Mouse (Mus musculus) kidney, adult 8-10 months (tissue): ENCODE measurements around the gene Ngef.

Source experiments
- DNase-seq, 2 experiments: peaks; one replicate each; pipeline ENCODE4 v3.0.0; 2022

Ngef gene

DNA sequence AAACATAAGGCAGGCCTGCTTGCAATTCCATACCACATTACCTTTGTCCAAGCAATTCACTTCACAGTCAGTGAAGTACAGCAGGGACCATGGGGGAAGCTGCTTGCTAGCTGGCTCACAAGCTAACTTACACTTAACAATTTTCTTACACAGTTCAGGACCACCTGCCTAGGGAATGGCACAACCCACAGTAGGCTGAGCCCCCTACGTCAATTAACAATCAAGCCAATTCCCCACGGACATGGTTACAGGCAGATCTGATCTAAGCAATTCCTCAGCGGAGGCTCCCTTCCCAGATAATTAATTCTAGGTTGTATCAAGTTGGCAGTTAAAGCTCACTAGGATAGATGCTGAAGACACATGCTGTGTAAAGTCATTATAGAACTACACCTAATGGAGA lies 10.7 kb downstream of the Ngef start:
- DNase-seq: no peak

DNA sequence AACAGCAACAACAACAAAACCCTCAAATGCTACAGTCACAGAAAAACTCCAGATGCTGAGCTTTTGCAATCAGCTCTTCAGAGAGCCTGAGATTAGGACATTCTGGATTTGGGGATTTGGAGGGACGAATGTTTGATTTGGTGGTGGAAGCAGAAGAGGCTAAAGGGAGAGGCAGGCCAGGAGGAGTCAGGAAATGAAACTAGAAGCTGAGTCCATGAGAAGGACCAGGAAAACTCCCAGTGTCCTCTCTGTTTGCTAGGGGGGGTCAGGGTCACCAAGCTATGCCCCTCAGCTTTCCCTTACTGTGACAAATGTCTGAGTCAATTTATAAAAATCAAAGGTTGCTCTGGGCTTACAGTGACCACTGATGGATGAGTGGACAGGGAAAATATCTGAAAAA lies 20.1 kb downstream of the Ngef start:
- no peak for DNase-seq

DNA sequence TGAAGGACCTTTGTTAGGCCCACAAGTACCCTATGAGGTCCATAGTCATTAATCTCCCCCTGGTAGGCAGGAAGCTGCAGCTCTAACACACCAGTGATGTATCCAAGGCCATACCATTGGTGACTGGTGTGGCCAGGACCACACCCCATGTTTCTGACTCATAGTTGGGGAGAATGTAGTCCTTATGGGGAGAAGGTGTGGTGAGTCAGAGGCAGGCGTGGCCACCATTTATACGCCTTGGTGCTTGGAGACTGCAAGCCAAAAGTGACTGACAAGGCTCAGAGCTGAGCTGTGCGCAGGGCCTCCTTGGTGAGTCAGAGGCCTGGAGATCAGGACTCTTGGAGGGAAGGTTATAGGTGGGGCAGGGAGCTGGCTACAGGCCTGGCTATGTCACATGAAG lies 22.7 kb downstream of the Ngef start:
- no peak for DNase-seq

DNA sequence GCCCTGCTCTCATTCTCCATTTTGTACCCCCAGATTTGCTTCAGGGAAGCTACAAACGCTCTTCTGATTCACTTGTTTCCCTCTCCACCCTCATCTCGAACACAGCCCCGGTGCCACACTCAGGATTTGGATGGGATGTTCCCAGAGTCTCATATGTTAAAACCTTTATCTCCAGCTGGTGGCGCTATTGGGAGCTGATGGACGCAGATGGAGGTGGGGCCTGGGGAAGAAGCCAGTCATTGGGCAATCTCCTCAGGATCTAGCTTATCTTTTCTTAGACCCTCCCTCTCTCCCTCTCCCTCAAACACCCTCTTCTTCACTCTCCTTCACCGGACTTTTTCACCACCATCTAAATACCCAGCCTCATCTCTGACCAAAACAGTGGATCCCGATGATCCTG lies 32.1 kb downstream of the Ngef start:
- peak; percentile 29 to 35 for DNase-seq

DNA sequence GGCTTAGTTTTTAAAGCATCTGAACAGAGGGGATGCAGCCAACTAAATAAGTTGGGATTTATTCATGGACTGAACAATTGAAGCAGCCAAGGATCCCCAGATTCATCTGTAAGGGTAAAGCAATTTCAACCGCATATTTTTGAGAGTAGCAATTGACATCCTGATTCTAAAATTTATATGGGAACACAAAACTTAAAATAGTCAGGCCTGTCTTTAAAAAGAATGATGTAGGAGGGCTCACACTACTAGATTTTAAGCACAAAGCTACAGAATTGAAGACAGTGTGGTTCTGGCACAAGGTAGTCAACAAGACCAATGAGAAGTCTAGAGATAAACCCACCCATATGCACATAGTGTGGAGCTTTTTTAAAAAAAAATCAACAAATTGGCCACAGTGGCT lies 36.7 kb downstream of the Ngef start:
- DNase-seq: no peak

DNA sequence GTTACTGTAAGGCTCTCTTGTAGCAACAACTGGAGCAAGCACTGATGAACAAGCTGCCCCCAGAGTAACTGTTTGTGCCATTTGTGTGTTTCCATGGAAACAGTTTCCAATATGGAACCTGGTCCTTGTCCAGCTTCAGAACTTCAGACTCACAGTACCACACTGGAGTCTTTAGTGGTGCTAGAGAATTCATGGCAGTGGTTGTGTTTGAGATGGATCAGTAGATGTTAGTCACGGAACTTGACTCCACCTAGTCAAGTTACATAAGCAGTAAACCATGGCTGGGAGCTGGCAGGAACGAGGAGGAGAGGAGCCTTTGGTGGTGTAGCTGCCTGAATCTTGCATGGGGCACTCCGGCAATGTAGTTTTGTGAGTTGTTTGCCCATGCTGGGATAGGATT lies 39.6 kb downstream of the Ngef start:
- DNase-seq: no peak

DNA sequence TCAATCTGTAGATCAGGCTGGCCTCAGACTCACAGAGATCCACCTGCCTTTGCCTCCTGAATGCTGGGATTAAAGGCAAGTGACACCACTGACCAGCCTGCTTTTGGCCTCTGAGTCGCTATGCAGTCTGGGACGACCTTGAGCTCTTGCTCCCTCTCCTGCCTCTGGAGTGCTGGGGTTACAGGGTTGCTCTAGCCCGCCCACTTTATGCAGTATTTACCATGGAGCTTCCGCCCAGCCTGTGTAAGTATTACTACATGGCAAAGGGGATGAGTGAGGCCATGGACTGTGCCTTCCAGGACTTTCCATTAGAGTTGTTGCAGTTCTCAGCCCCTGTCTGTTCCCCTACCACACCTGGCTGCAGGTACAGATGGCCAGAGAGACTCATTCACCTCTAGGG lies 41.3 kb downstream of the Ngef start:
- no peak for DNase-seq

DNA sequence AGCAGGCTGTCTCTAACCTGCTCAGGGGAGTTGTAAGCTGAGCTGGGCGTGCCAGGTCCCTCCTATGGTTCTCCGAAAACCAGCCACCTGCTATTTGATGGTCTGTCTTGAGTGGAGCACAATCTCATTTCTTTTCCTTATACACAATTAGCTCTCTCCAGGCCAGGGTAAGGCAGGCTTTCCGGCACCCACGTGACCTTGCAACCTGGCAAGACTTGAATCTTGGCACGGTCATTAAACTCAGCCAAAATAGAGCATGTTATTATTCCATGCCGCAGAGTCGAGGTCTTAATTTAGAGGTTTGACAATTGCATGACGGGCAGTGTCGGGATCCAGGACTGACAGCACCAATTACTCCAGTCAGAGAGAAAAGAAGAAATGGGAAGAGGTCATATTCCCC lies 46.5 kb downstream of the Ngef start:
- peak; percentile 30 to 37 for DNase-seq

DNA sequence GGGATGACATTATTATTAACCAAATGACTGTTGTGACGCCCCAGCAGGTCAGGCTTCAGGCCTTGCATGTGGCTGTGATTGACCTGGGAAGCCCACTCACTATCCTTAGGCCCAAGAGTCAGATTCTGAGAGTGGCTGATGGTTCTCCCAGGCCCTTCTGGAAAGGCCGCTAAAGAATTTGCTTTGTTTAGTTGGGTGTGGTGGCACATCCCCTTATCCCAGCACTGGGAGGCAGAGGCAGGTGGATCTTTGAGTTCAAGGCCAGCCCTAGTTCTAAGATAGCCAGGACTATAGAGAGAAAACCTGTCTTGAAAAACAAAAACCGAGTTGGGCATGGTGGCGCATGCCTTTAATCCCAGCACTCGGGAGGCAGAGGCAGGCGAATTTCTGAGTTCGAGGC lies 48.6 kb downstream of the Ngef start:
- DNase-seq: no peak

DNA sequence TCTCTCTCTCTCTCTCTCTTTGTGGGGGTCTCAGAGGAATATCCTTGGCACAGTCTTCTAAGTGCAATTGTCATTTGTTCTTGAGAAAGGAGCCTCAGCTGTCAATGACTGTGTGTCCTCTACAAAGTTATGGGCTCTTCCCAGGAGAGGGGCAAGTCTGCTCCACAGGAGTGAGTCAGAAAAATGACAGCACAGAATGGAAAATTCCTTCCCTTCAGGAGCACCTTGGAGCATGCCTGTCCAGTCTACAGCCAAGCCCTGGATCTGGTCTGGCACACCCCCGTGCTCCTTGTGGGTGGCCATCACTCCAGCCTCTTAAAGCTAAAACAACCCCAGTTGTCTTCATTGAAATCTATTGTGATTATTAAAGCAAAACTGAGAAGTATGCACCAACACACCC lies 52.1 kb downstream of the Ngef start:
- no peak for DNase-seq

DNA sequence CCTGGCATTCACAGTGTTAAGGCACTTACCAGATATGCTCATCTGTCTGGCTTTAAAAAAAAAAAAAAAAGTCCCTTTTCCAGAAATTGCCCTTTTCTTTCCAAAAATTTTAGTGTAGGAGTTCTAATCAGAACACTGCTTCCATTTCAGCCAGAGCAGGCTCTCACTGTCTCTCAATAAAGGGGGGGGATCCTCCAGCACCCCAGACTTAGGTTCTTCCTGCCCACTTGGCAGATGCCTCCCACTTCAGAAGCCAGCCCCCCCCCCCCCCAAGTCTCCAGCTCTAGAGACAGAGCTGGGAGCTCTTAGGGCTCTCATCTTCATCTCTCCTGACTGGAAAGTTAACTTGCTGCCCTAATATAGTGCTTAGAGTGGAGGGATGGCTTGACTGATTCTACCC lies 53.2 kb downstream of the Ngef start:
- DNase-seq: no peak

DNA sequence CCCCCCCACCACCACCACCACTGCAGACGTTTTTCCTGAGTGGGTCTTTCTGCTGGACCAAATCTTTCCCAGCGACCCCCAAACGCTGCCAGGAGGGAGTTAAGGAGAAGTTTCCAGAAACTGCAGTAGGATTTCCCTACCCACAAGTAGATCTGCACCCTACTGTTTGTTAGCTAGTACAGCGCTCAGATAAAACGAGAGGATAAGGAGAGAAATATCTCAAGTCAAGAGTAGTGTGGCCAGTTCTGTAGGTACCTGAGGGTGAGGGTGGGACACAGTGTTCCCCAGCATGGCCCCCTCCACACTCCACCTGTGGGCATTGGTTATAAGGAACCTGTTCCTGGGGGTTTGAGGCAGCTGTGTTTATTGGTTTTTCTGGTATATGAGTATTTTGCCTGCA lies 62.8 kb downstream of the Ngef start:
- DNase-seq: no peak

DNA sequence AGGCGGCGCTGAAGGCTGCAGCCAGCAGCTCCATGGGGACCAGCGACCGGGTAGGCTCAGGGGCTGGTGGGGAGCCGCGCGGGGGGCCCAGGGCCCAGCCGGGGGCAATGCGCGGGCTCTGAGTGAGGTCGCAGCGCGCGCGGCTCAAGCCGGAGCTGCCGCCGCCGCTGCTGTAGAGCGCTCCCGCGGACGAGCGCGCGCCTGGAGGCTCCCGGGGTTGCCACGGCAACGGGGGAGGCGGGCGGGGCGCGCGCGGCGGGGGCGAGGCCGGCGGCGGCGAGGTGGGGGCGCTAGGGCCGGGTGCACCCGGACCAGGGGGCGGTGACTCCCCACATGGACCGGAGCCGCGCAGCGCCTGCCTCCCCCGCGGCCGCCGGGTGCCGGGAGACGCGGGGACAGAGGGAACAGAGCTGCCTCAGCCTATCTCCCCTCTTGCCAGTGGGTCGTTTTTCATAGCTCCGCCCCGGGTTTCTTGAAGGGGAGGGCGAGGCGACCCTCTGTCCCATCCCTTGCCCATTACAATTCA lies 63.4 kb downstream of the Ngef start:
- DNase-seq: no peak

DNA sequence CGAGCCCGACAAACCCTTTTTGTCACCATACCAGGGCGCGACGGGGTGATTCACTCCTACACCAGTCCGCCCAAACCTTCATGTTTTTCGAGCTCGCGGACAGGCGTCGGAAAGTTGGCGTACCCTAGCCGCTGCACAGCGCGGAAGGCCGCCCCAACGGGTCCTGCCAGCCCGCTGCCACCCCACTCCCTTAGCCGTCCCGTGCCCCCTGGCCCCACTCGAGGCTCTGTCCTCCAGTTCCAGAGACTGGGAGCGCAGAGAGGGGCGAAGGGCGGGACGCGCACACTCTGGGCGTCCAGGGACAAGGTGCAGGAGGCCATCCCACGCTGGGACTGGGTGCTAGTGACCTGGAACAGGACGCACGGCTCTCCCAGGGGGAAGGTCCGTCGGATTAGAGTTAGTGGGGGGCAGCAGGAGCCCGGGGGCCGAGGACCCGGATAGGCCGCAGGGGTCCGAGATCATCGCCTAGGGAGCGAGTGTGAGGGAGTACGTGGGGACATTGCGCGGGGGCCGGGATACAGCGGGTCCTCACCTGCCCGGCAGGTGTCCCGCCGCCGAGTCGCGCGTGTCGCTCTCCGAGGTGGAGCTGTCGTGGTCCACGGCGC lies 64.0 kb downstream of the Ngef start, which contains the start of gene Neu2:
Gene Neu2, plus strand, starts transcription at position 329 of the 605 bp plus-strand sequence.
- peak; percentile 27 to 31 for DNase-seq

DNA sequence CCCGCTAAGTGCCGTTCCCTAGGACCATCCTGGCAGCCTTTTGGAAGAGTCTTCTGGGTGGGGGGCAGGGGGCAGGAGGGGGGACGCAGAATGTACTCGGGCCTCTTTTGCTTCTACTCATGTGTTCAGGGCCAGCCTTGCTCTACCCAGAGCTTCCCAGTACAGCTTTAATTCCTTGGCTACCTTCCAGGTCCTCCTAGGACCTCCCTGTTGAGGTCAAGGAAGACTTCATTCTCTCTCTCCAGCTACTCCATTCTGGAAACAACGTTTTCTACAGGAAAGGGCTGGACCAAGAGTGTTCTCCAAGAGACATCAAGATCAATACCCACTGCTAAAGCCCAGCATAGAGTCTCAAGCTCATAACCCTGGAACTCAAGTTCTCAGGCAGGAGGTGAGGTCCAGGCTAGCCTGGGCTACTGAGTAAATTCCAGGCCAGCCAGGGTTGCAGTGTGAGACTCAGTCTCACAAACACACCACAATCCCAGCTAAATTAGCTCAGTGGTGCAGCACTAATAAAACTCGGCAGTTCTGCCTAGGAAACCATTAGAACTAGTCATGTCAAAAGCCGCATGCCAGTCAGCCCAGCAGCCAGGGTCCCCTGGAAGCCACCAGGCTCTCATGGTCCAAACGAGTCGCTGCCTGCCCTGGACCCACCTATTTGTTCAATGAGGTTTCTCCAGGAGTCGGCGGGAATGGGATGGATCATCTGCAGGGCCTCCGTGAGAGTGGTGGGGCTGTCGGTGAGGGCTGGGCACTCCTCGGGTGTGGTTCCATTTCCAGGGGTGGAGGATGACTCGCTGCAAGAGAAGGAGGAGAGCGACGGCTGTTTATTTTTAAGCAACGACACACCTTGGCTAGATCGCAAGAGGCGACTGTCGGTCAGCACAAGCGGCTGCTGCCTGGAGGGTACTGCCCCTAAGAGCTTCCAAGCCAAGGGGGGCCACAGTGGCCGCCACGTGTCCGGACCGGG lies 64.8 kb downstream of the Ngef start:
- no peak for DNase-seq

DNA sequence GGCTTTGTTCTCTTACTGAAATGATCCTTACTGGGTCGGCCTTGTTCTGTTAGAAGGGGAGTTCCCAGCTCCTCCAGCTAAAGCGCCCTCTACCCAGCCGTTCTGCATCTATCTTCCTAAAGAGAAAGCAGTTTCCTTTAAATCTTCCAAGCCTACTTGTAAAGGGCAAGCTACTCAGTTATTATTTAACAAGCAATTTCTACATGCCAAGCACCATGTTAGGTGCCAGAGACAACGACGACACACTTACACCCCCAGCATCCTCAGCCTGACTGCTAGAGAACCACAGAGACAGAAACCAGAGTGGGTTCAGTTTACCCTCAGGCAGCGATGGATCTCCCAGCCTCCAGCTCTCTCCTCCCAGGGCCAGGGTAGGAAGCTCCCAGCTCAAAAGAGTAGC lies 65.8 kb downstream of the Ngef start:
- peak; percentile 24 to 56 for DNase-seq

DNA sequence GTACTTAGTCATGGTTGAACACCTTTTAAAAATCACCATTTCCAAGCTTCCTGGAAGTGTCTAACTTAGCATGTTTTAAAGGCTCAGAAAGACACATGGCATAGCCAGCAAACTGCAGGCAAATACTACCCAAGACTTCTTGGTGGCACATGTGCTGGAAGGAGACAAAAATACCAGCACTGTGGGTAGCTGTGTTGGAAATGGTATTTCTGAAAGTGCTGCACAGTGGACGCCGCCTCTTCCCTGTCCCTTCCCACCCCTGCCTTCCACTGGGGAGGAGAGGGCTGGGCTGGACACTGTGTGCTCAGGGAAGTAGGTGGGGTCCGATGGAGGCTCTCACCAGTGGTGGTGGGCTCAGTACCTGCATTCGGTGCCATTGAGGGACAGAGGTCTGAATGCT lies 68.1 kb downstream of the Ngef start:
- no peak for DNase-seq

DNA sequence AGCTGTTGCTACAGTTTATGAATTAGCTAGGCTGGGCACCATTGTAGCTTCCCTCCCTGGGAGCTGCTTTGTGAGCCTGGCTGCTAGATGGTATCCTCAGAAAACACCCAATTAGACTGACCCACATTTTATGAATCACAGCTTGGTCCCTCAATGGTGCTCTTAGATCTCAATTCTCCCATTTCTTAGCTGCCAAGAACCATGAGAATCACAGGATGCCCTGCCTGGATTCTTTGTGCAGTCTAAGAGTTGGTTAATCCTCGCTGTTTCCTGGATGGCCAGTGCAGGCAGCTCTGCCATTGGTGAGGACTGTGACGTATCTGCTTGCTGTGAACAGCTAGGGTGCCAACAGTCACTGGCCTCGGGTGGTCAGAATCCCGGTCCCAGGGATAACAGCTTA lies 80.1 kb downstream of the Ngef start:
- no peak for DNase-seq

DNA sequence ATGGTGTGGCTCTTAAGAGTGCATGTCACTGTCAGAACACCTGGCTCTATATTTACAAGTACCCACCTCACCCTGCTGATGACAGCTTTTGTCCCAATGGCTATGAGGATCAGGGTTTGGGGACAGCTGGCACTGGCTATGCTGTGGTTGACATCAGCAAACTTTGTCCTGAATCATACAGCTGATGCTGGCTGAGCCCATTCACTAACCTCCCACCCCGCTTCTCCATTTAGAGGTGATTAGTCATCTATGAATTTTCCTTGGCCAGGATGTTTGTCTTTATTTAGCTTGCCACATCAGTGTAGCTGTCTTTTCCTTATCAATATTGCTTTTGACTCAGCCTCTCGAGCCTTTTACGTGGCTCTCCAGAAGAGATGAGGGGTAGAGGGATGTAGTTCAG lies 81.4 kb downstream of the Ngef start:
- DNase-seq: no peak

DNA sequence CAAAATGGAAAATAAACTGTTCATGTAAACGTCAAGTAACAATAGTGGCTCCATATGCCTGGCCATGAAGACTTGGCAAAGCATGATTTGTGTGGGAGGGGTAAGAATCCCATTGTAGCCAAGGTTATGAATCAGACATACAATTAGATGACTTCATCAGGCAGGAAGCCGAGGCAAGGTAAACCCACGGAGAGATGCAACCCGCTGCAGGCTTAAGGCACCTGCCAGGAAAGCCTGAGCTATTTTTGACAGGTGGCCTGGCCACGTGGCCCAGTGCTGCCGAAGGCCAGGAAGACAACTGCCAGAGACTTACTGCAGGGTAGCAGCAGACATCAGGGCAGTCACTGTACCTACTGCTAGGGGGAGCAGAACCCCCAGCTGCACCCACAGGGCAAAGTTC lies 87.3 kb downstream of the Ngef start:
- no peak for DNase-seq

DNA sequence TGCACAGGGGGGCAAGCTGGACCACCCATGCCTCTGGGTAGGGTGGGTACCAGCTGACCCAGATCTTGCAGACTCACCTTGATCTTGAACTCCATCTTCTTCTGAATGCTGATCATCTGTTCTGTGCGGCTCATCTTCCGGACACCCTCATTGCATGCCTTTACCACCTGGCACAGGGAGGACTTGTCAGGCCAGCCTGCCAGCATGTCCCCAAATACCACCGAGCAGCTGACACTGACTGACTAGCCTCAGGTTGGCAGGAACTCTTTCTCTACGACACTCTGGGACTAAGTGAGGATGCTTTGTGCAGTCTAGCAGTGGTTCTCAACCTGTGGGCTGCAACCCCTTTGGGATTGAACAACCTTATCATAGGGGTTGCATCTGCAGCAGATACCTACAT lies 91.1 kb downstream of the Ngef start:
- no peak for DNase-seq

DNA sequence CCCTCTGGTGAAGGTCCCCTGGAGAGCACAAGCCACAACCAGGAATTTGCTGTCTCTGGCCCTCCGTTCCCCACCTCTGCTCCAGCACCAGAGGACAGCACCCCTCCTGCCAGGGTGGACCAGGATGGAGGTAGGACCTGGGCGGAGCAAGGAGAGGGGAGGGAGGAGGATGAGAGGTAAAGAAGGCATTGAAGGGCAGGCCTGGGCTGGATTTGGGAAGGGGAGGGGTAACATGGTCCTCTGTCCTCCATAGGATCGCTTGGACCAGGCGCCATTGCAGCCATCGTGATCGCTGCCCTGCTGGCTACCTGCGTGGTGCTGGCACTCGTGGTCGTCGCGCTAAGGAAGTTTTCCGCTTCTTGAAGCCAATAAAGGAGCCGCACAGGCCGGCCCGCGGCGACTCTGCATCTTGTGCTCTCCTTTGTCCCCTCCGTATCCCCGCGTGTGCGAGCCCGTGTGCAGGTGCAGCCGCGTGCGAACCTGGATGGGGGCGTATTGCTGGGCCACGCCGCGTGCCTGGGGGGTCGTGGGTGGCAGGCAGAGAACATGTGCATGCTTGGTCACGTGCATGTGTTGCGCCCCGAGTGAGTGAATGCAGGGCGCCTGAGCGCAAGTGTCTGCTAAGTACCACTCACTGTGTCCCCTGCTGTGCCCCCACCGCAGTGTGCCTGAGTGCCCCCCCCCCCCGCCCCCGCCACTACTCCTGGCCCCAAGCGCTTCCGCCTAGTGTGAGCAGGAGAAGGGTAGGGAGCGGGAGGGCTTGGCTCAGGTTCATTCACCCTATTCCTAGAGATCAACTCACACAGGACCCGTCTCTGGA lies 98.4 kb downstream of the Ngef start:
- no peak for DNase-seq

DNA sequence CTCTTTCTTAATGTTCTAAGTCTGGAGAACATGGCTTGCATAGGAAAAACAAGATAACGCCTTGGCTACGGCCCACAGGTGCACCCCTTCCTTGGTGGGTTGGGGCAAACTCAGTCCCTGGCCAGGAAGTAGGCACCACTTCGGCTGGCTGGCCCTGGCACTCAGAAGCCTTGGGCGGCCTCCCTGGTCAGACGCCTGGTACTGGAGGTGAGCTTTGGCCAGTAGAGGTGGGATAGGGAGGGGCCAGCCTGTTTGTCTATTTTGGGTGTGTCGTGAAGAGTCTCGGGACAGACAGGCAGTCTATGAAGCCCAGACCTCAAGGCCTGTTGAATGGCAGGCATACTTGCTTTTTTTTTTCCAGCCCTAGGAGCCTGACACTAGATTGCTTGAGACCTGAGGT lies 101.1 kb downstream of the Ngef start:
- peak; percentile 72 to 75 for DNase-seq
